Mouse (Mus musculus) limb, embryonic 14.5 days (tissue): ENCODE data around the gene Dok1. TPM values are rescaled to one million over a fixed set of nuclear protein-coding genes. Genes with fewer than 3 reads are reported as not detected.

Experiments used
- ATAC-seq: fragments of 200-750 bp; cut with Nextera tagmentation; 2 replicates; pipeline ENCODE4 v1.8.0; 2017; ENCODE audit warnings: low read depth, moderate number of reproducible peaks, moderate TSS enrichment; ENCODE audit not compliant: low FRiP score
- DNase-seq: peaks from one replicate; pipeline ENCODE4 v3.0.0-alpha.2; 2015; ENCODE audit warnings: low spot score
- H3K27ac ChIP-seq: fragments of 300-500 bp; sonication (generic); replicated peaks from 2 replicates; pipeline ENCODE4 v1.5.1; 2014; ENCODE audit warnings: low read depth, mild to moderate bottlenecking, low read length, moderate library complexity, mixed read lengths
- H3K27me3 ChIP-seq: fragments of 300-500 bp; sonication (generic); 2 replicates; pipeline ENCODE4 v1.6.1; 2014; ENCODE audit warnings: low read length, mixed read lengths; ENCODE audit not compliant: control insufficient read depth, insufficient read depth
- H3K36me3 ChIP-seq: fragments of 300-500 bp; sonication (generic); 2 replicates; pipeline ENCODE4 v1.6.1; 2014; ENCODE audit warnings: mild to moderate bottlenecking, low read length, moderate library complexity, mixed read lengths; ENCODE audit not compliant: control insufficient read depth, insufficient read depth
- H3K4me1 ChIP-seq: fragments of 300-500 bp; sonication (generic); 2 replicates; pipeline ENCODE4 v1.6.1; 2014; ENCODE audit warnings: antibody characterized with exemption, low read length, mixed read lengths; ENCODE audit not compliant: control insufficient read depth, insufficient read depth
- H3K4me2 ChIP-seq: fragments of 300-500 bp; sonication (generic); replicated peaks from 2 replicates; pipeline ENCODE4 v1.6.1; 2014; ENCODE audit warnings: low read depth, mild to moderate bottlenecking, low read length, moderate library complexity; ENCODE audit not compliant: severe bottlenecking
- H3K4me3 ChIP-seq: fragments of 300-500 bp; sonication (generic); replicated peaks from 2 replicates; pipeline ENCODE4 v1.5.1; 2014; ENCODE audit warnings: low read length
- H3K9ac ChIP-seq: fragments of 300-500 bp; sonication (generic); 2 replicates; pipeline ENCODE4 v1.6.1; 2014; ENCODE audit warnings: mild to moderate bottlenecking, low read depth, low read length, moderate library complexity; ENCODE audit not compliant: severe bottlenecking
- H3K9me3 ChIP-seq: fragments of 300-500 bp; sonication (generic); 2 replicates; pipeline ENCODE4 v1.6.1; 2016; ENCODE audit warnings: low read length; ENCODE audit not compliant: control insufficient read depth
- POLR2A ChIP-seq: fragments of 200-500 bp; IDR thresholded peaks from 2 replicates; pipeline ENCODE4 v1.8.0; 2012; ENCODE audit warnings: inconsistent platforms, mild to moderate bottlenecking, moderate library complexity, borderline replicate concordance; ENCODE audit not compliant: insufficient read depth, insufficient read length; ENCODE audit errors: extremely low read depth
- WGBS: fragments of 180-500 bp; shearing (Covaris S2); extraction: QIAGEN DNeasy Blood & Tissue Kit; methylation state at CpG from one replicate; pipeline ENCODE4 v1.1.7; 2014; 5-methylcytosine and 5-hydroxymethylcytosine counted together
- polyA plus RNA-seq, 2 experiments: library from polyadenylated mRNA; depleted of rRNA in 1 of 2; stranded (reverse) in 1 of 2; unstranded in 1 of 2; fragments of >200 nt; fragmentation: Nextera tagmentation in 1 of 2; extraction: Ambion mirVana in 1 of 2; gene quantifications; 2 replicates each; pipeline versions ENCODE4 v1.2.1 to v1.2.3; 2012 to 2014

Gene Dok1
- polyA plus RNA-seq, 2 experiments = 11.4 to 17.1 TPM

DNA sequence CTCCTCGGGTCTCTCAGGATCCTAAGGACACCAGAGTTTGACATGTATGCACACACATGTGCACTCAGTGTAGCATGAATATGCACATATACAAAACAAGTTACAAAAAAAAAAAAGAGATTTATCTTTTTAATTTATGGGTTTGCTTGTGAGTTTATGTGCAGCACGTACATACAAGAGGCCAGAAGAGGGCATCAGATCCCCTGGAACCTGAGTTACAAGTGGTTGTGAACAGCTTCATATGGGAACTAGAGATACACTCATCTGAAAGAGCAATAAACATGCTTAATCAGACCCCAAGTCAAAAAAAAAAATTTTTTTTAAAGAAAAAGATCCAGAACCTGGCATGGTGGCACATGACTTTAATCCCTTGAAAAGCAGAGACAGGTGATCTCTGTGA, 41.7 kb upstream of the Dok1 start:
- Histone ChIP-seq H3K4me3 (no peak overlapping the region), H3K27ac (no peak overlapping the region), H3K9me3 (no peaks in the 10 kb centered on the region), H3K9ac (no peak overlapping the region), H3K4me2 (no peak overlapping the region), H3K36me3 (peaks cover 5% of the 10 kb centered on the region; the same call in 1 of the 2 replicates), H3K4me1 (0 out of 2 replicates have a peak, but pooled peaks cover 5% of the 10 kb centered on the region), H3K27me3 (peaks cover 52% of the 10 kb centered on the region)
- TF ChIP-seq POLR2A = no peak
- DNase-seq (no peak), ATAC-seq (no peak)
- 19% methylated on average over 2 of the region's 2 CpGs for WGBS

DNA sequence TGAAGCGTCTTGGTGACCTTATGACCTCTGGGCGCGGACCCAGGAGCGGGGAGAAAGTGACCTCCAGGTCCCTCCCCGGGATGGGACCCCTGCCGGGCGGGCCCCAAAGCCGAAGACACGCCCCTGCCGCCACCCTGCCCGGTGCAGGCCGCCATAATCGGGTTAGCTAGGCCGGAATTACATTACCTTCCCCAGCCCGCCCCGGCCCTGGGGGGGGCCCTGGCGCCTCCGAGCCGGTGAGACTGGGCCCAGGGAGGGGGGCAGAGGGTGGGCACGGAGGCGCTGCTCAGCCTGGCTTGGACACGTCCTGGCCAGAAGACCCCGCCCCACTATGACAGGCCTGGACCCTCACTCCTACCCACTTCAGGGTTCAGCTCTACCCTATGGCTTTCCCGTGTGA, 37.9 kb upstream of the Dok1 start:
- Histone ChIP-seq H3K9me3 (no peaks in the 10 kb centered on the region), H3K27me3 (peaks cover 89% of the 10 kb centered on the region), H3K4me3 (peak overlapping the region; percentile 17), H3K4me1 (no peaks in the 10 kb centered on the region), H3K27ac (no peak overlapping the region), H3K36me3 (no peaks in the 10 kb centered on the region), H3K4me2 (no peak overlapping the region), H3K9ac (no peak overlapping the region)
- ATAC-seq (no peak), DNase-seq (no peak)
- 0% methylated on average over 19 of the region's 24 CpGs for WGBS
- no peak for TF ChIP-seq POLR2A

DNA sequence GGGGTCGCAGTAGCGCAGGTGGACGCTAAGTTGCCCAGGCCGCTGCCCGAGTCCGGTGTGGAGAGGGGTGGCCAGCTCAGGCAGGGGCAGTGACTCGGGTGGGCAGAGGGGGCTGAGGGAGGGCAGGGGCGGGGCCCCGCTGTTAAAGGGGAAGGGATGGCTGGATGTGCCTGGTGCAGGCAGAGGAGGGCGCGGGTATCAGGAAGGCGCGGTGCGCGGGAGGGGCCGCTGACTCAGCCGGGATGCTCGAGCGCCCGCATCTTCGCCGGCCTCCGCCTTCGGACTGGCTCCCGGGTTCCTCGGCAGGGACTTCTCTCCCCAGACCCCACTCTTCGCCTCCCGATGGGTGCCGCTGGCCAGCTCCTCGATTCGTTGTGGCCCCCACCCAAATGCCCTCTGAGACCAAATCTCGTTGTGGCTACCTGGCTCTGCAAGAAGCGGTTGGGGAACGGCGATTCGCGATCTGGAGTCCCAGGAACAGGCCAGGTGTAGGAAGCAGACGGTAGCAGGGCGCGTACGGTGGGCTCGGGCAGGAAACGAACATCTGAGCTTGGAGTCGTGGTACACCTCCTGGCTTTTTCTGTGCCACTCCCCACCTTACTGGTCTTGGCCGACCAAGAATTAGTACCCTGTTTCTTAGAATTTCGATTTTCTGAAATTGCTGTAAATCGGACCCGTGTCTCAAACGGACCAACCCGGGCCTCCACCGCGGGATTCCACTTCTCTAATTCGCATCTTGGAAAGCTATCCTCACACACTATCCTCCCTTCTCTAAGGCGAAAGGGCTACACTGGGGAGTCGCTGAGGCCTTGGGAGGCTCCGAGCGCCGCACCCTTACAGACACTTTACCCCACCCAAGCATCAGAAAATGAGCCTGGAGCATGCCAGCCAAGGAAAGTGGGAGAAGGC, 37.3 kb upstream of the Dok1 start:
- ATAC-seq (no peak), DNase-seq (no peak)
- Histone ChIP-seq H3K4me3 (peak overlapping the region; percentile 17), H3K9me3 (no peaks in the 10 kb centered on the region), H3K4me1 (no peaks in the 10 kb centered on the region), H3K36me3 (no peaks in the 10 kb centered on the region), H3K27ac (no peak overlapping the region), H3K9ac (0 out of 2 replicates have a peak overlapping the region, but pooled peaks have one; percentile 12), H3K4me2 (peak overlapping the region; percentile 32), H3K27me3 (peaks cover 92% of the 10 kb centered on the region)
- WGBS = 2% methylated on average over 51 of the region's 58 CpGs
- TF ChIP-seq POLR2A = no peak

DNA sequence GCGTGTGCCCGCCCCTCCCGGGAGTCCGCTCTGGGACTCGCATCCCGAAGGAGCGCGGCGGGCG, 36.8 kb upstream of the Dok1 start, which contains the start of gene Tlx2:
Gene Tlx2, minus strand, starts transcription at position 47 of the 64 bp plus-strand sequence.
- ATAC-seq (no peak), DNase-seq (no peak)
- H3K4me3 ChIP-seq = peak within 1 kb of the TSS; percentile 17
- 0 out of 2 replicates have a peak within 1 kb of the TSS, but pooled peaks have one; percentile 12 for H3K9ac ChIP-seq
- TF ChIP-seq POLR2A = no peak
- no peaks in the 10 kb centered on the region for H3K4me1 ChIP-seq
- 0% methylated on average over 9 of the region's 10 CpGs for WGBS
- H3K27ac ChIP-seq = no peak within 1 kb of the TSS
- peaks cover 93% of the 10 kb centered on the region for H3K27me3 ChIP-seq
- peak within 1 kb of the TSS; percentile 32 for H3K4me2 ChIP-seq
- no peaks in the 10 kb centered on the region for H3K36me3 ChIP-seq
- no peaks in the 10 kb centered on the region for H3K9me3 ChIP-seq

- ATAC-seq (no peak), DNase-seq (no peak)
- under 1% methylated on average over 50 of the region's 69 CpGs for WGBS
- no peak for TF ChIP-seq POLR2A
- no peaks in the 10 kb centered on the region for H3K36me3 ChIP-seq
- H3K9ac ChIP-seq = 0 out of 2 replicates have a peak overlapping the region, but pooled peaks have one; percentile 12
- H3K4me2 ChIP-seq = peak overlapping the region; percentile 32
- H3K27ac ChIP-seq = no peak overlapping the region
- peaks cover 95% of the 10 kb centered on the region for H3K27me3 ChIP-seq
- peak overlapping the region; percentile 17 for H3K4me3 ChIP-seq
- no peaks in the 10 kb centered on the region for H3K9me3 ChIP-seq
- H3K4me1 ChIP-seq = no peaks in the 10 kb centered on the region
Measured at GRCm38 (mm10) chr6:83069488-83070246, 36.4 kb upstream of the Dok1 start.
